Mouse (Mus musculus) spleen, postnatal 0 days (tissue): Measurements from ENCODE around the gene Gm13889. TPM values are rescaled to one million over a fixed set of nuclear protein-coding genes. Genes with fewer than 3 reads are reported as not detected.

Experiments used
- polyA plus RNA-seq: library from polyadenylated mRNA; unstranded; fragments of >200 nt; fragmentation: Nextera tagmentation; extraction: Ambion mirVana; gene quantifications from 2 replicates; pipeline ENCODE4 v1.2.1, GENCODE M21; 2015

Gene Gm13889
- polyA plus RNA-seq = 3.8 and 6.3 TPM in 2 replicates

GRCm38 (mm10) chr2:93956908-93957784 lies at the start of gene Gm13889:
Gene Gm13889 (minus strand): TSS chr2:93957201.

GRCm38 (mm10) chr2:93996254-93996653 lies 39.3 kb upstream of the Gm13889 start, which contains the start of gene Gm27027:
Gene Gm27027 (minus strand): TSS chr2:93996354.

Other genes with a start within 250 kb of the Gm13889 start
- 31.3 and 38.9 TPM in 2 replicates for gene Ext2, start 134.6 kb downstream of the Gm13889 start, polyA plus RNA-seq
- gene Accs, start 107.3 kb downstream of the Gm13889 start, polyA plus RNA-seq = 3.1 and 4.0 TPM in 2 replicates
- not detected in 2 replicates for gene Accsl, start 88.0 kb downstream of the Gm13889 start, polyA plus RNA-seq
- not detected in 2 replicates for gene Gm27027, start 39.2 kb upstream of the Gm13889 start, polyA plus RNA-seq
- 38.9 and 41.2 TPM in 2 replicates for gene Alkbh3, start 53.6 kb upstream of the Gm13889 start, polyA plus RNA-seq
- gene Hsd17b12, start 200.8 kb upstream of the Gm13889 start, polyA plus RNA-seq = 36.6 and 40.3 TPM in 2 replicates